Mouse (Mus musculus) small intestine, adult 2 months (tissue): ENCODE results near the gene Kndc1.

Experiments
- CTCF ChIP-seq: fragments of 200-500 bp; IDR thresholded peaks from 2 replicates; pipeline ENCODE4 v1.5.1; 2012; ENCODE audit warnings: low read depth, mild to moderate bottlenecking, control low read depth, inconsistent platforms, low read length, moderate library complexity, mixed read lengths; ENCODE audit not compliant: insufficient replicate concordance, insufficient read length; ENCODE audit errors: extremely low read depth
- POLR2A ChIP-seq: fragments of 200-500 bp; IDR thresholded peaks from 2 replicates; pipeline ENCODE4 v1.6.1; 2012; ENCODE audit warnings: low read depth, mild to moderate bottlenecking, control low read depth, inconsistent platforms, low read length, moderate library complexity

DNA sequence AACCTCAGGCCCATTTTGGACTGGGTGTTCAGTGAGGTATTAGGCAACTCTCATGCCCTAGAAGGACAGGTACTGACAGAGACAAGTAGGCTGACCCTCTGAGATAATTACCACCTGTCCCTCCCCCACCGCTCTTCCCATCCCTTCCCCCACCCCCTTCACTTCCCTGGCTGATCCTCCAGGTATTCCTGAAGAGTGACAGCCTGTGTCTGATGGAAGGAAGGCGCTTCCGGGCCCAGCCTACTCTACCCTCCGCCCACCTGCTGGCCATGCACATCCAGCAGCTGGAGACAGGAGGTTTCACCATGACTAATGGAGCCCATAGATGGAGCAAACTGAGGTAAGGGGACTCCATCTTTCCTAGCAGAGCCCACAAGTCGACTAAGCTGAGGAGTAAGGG lies 43.3 kb downstream of the Kndc1 start:
- TF ChIP-seq CTCF (no peak), POLR2A (no peak)
